Mouse (Mus musculus): ENCODE measurements around the gene Cilp2.

GRCm38 (mm10) chr8:69919010-69919409, 31.5 kb upstream of the Cilp2 start:
- TF ChIP-seq EP300 (IDR thresholded peaks at IDR 0.05; ENCODE audit: low read depth), result no peak
- TF ChIP-seq CTCF (IDR thresholded peaks at IDR 0.05; ENCODE audit: low read depth), result peak; percentile 96

Data from liver, postnatal 0 days (tissue).